Mouse (Mus musculus) cerebral cortex, adult 2 months (tissue): Measurements from ENCODE around the gene Cadm1.

Source experiments
- WGBS: fragments of 180-500 bp; shearing (Covaris S2); methylation state at CpG from one replicate; pipeline ENCODE4 v1.1.7; 2018; 5-methylcytosine and 5-hydroxymethylcytosine counted together

The Cadm1 gene

DNA sequence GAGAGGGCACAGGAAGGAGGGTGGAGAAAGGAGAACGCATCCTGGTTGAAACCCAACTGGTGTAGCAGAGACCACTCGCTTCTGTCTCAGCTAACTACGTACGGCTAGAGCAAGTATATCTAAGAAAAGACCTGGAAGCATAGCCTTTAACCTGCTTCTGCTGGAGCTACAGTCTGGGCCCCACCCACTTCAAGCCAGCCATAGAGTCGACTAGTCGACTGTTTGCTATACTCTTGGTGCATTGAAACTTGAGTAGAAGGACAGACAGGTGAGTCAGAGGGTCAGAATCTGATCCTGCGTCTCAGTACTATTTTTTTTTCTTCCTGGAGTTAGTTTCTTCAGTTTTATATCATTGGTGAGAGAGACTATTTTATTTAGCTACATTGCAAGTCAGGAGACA lies 78.5 kb downstream of the Cadm1 start:
- 84% methylated on average over 7 of the region's 7 CpGs for WGBS

- WGBS: 47% methylated on average over 6 of the region's 6 CpGs
These were observed 78.9 kb downstream of the Cadm1 start for GRCm38 (mm10) chr9:47608921-47609320.

DNA sequence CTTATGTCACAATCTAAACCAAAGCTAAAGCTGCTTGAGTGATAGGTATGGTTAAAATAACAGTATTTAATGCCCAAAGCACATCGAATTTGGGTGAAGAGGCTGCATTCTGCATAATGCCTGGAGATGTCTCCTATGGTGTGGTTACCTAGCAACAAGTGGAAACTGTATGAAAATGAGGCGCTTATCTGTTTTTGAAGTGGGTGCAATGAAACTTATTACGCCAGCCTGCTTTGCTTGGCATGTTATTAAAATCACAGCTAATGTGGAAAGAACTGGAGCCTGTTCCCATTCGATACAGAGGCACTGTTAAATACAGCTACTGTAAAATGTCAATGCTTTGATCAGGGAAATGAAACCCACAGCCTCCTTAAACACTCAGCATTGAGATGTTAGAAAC lies 79.5 kb downstream of the Cadm1 start:
- WGBS: 53% methylated on average over 4 of the region's 4 CpGs

DNA sequence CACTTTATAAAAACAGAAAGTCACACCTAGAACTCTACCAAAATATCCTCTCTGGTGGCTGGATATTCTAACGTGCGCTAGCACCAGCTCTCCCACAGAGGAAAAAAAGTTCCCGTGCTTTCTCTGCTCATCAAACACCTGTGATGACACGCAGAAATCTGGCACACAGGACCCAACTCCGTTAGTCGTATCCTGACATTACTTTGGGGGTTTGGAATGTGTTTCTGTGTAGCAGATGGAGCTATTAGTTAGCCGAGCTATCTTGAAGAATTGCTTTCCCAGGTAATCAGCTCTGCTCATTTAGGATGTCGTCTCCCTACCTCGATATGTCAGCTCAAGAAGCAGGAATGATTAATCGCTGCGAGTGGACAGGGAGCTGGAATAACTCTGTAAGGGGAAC lies 80.3 kb downstream of the Cadm1 start:
- 61% methylated on average over 11 of the region's 11 CpGs for WGBS

- 51% methylated on average over 13 of the region's 13 CpGs for WGBS
These were observed 83.0 kb downstream of the Cadm1 start for GRCm38 (mm10) chr9:47612894-47613412.

DNA sequence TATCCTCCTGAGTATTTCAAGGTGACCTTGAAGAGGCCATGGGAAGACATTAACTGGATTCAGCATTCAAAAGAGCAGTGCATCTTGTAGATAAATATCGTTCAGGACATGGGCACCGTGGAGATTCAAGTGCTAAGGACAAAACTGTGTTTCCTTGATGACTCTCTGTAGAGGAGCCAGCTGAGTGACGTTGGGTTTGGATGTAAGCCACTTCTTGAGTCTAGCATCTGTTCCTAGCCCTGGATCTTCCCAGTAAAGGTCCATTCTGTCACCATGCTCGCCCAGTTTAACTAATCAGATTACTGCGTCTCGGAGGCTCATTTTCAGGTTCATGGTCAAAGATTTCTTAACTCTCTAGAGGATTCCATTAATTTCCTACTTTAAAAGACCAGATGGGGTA lies 85.1 kb downstream of the Cadm1 start:
- 29% methylated on average over 6 of the region's 6 CpGs for WGBS

DNA sequence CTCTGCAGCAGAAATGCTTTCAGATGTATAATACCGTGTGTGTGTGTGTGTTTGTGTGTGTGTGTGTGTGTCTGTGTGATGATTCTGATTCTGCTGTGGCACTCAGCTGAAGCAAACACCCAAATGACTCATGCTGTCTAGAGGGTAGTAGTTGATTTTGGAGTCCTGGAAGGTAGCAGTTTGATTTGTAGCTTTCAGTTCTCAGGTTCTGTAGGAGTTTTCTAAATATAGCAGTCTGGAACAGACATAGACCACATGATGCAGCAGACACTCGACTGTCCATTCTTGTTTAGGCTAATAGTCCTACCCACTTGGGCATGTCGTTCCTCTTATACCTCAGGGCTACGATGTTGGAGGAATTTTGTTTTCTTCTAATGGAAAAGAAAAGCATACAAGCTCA lies 86.4 kb downstream of the Cadm1 start:
- 49% methylated on average over 4 of the region's 4 CpGs for WGBS

GRCm38 (mm10) chr9:47619501-47620029 lies 89.6 kb downstream of the Cadm1 start:
- WGBS: 91% methylated on average over 8 of the region's 8 CpGs

GRCm38 (mm10) chr9:47623447-47624445 lies 93.8 kb downstream of the Cadm1 start:
- WGBS: 60% methylated on average over 12 of the region's 12 CpGs

- WGBS: 51% methylated on average over 17 of the region's 17 CpGs
These were observed 94.9 kb downstream of the Cadm1 start for GRCm38 (mm10) chr9:47624565-47625520.

- WGBS: 79% methylated on average over 7 of the region's 7 CpGs
These were observed 95.7 kb downstream of the Cadm1 start for GRCm38 (mm10) chr9:47625621-47626210.

DNA sequence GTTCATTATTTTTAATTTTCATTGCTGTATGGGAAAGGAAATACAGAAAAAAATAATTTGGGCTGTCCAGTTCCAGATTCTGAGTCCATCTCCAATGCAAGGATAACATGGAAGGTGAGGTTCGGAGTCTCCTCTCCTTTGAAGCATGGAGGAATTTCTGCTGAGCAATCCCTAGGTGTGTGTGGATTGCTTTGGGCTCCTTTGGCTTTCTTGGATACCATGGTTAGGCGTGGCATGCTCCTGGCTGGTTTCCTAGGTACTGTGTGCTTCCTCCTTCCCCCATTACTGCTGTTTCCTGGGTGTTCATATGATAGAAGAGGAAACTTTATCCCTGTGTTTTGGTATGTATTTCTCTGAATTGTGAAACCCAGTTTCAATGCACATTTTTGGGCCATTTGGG lies 98.0 kb downstream of the Cadm1 start:
- WGBS: 86% methylated on average over 2 of the region's 2 CpGs

GRCm38 (mm10) chr9:47628550-47628949 lies 98.6 kb downstream of the Cadm1 start:
- 48% methylated on average over 1 of the region's 1 CpGs for WGBS

- 55% methylated on average over 3 of the region's 3 CpGs for WGBS
These were observed 104.7 kb downstream of the Cadm1 start for GRCm38 (mm10) chr9:47634695-47635094.

DNA sequence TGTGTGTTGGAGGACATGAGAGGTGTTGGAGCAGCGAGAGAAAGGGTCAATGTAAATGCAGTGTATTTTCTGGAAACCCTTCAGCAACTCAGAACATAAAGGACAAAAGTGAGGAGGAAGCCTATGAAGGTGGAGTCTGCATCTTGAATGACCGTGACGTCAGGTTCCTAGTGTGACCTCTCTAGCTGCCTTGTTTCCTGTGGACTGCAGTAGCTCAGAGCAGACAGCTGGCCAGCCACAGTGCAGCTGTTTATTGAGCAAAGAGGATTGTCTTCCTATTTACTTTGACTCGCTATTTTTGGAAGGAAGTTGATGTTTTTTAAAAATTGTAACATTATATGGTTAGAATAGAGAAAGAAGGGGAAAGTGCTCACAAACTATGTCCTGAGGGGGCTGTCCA lies 112.7 kb downstream of the Cadm1 start:
- WGBS: 56% methylated on average over 4 of the region's 4 CpGs

DNA sequence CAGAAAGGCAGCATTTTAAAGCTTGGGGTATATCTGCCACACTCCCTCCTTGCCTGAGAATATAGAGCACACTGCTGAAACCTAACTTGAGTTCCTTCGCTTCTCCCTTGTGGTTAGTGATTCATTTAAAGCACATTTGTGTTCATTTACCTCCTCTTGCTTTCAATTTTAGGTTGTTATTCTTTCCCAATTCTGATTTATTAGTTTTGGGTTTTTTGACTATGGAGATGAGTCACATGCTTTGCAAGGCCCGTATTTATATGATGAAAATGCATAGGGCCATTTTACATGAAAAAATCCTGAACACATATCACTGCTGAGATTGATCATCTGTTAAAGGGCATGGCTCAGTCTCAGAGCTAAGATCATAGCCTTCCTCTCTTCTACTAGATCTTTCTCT lies 115.1 kb downstream of the Cadm1 start:
- 84% methylated on average over 2 of the region's 2 CpGs for WGBS

DNA sequence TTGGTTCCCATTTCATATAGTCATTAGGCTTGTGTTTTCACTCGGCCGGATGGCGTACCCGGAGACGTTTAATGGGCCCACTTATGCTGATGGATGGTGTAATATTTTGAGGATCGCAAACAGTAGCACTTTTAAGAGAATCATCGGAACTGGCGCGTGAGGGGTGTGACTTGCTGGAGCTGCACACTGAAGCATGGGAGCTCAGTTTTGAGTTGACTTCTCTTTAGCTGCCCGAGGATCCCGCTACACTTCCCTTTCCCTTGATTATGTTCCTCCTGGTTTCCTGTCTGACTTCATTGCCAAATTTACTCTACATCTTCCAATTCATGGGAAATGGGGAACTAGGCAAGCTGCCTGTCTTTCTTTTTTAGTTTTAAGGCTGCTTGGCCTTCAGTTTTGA lies 121.5 kb downstream of the Cadm1 start:
- 69% methylated on average over 11 of the region's 11 CpGs for WGBS

DNA sequence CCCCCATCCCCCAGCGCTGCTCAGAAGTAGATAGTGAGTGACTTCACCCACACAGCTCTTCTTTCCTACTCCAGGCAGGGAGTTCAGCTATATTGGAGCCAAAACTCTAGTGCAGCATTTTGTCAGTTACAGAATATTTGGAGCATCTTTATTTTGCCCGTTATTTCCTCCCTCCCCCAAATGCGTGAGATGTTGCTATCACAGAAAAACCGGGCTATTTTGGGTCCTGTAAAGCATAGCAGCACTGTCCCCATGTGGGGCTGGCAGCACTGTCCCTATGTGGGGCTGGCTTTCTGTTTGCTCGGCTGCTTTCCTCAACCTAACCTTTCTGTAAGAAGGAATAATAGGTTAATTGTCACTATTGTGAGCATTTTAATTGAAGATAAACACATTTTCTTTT lies 122.2 kb downstream of the Cadm1 start:
- WGBS: 41% methylated on average over 5 of the region's 5 CpGs

GRCm38 (mm10) chr9:47652936-47653335 lies 123.0 kb downstream of the Cadm1 start:
- WGBS: 60% methylated on average over 4 of the region's 4 CpGs

- WGBS: 31% methylated on average over 6 of the region's 6 CpGs
These were observed 129.6 kb downstream of the Cadm1 start for GRCm38 (mm10) chr9:47659366-47660090.

DNA sequence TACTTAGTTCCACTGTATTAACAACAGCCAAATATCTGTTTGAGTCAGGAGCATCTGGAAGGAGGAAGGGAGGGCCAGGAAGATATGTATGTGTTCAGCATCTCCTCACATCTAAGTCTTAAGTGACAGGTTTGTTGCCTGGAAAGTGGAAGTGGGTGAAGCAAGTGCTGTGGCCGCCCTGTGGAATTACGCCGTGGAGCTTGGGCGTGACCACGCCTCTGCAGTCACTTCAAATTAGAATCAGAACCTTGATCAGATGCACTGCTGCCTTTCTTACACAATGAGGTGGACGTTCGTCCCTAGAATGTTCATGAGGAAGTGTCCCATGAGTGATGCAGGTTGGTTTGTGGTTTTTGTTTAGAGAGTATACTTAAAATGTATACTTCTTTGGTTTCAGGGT lies 131.6 kb downstream of the Cadm1 start:
- 67% methylated on average over 7 of the region's 7 CpGs for WGBS
